Mouse (Mus musculus) MEL (cell line): ENCODE data around the gene Fam49a. TPM values are rescaled to one million over a fixed set of nuclear protein-coding genes. Genes with fewer than 3 reads are reported as not detected.

Source experiments
- DNase-seq: peaks from one replicate; pipeline ENCODE4 v3.0.0; 2011; ENCODE audit warnings: low read depth, low spot score
- H3K27ac ChIP-seq: 2 replicates; pipeline ENCODE4 v1.5.1; 2012; ENCODE audit warnings: low read depth, mild to moderate bottlenecking, control low read depth, low read length, moderate library complexity; ENCODE audit not compliant: control insufficient read depth
- H3K27me3 ChIP-seq, 2 experiments: fragments of 150-350 bp in 1 of 2; sonication (generic) in 1 of 2; 2 replicates each; pipeline ENCODE4 v1.6.1; 2012; ENCODE audit warnings: low read length in 2 of 2, mild to moderate bottlenecking in 2 of 2, improper control_type of control experiment in 1 of 2, moderate library complexity in 1 of 2; ENCODE audit not compliant: insufficient read depth in 2 of 2, control insufficient read depth in 1 of 2
- H3K36me3 ChIP-seq, 2 experiments: 2 replicates each; pipeline ENCODE4 v1.6.1; 2012 to 2014; ENCODE audit warnings: low read length in 2 of 2, improper control_type of control experiment in 1 of 2, inconsistent platforms in 1 of 2, mild to moderate bottlenecking in 1 of 2; ENCODE audit not compliant: insufficient read depth in 2 of 2, control insufficient read depth in 1 of 2
- H3K4me1 ChIP-seq, 2 experiments: fragments of 150-350 bp in 1 of 2; sonication (generic) in 1 of 2; 2 replicates each; pipeline ENCODE4 v1.6.1; 2012; ENCODE audit warnings: low read length in 2 of 2, improper control_type of control experiment in 1 of 2, mild to moderate bottlenecking in 1 of 2; ENCODE audit not compliant: insufficient read depth in 2 of 2, control insufficient read depth in 1 of 2
- H3K4me3 ChIP-seq, 2 experiments: fragments of 150-350 bp in 1 of 2; sonication (generic) in 1 of 2; 2 replicates each; pipeline ENCODE4 v1.5.1; 2012; ENCODE audit warnings: low read depth in 2 of 2, low read length in 2 of 2, mild to moderate bottlenecking in 2 of 2, moderate library complexity in 2 of 2, control low read depth in 1 of 2, improper control_type of control experiment in 1 of 2; ENCODE audit not compliant: control insufficient read depth in 1 of 2, insufficient read depth in 1 of 2
- H3K79me2 ChIP-seq: 2 replicates; pipeline ENCODE4 v1.6.1; 2012; ENCODE audit warnings: mild to moderate bottlenecking, low read length, moderate library complexity; ENCODE audit not compliant: control insufficient read depth, poor library complexity, insufficient read depth
- H3K9ac ChIP-seq: 2 replicates; pipeline ENCODE4 v1.6.1; 2012; ENCODE audit warnings: low read depth, mild to moderate bottlenecking, control low read depth, low read length, moderate library complexity; ENCODE audit not compliant: control insufficient read depth, poor library complexity, severe bottlenecking
- H3K9me3 ChIP-seq: fragments of 150-350 bp; sonication (generic); replicated peaks from 2 replicates; pipeline ENCODE4 v1.6.1; 2012; ENCODE audit warnings: mild to moderate bottlenecking, low read length, improper control_type of control experiment, moderate library complexity; ENCODE audit not compliant: insufficient read depth
- BHLHE40 ChIP-seq: IDR thresholded peaks from 2 replicates; pipeline ENCODE4 v1.6.1; 2012; ENCODE audit warnings: low read depth, mild to moderate bottlenecking, inconsistent platforms, low read length, improper control_type of control experiment, borderline replicate concordance
- CTCF ChIP-seq, 3 experiments: IDR thresholded peaks in 2 of 3; conservative IDR thresholded peaks in 1 of 3; 2 replicates each; pipeline ENCODE4 v1.5.1; 2011 to 2012; ENCODE audit warnings: low read length in 3 of 3, low read depth in 2 of 3, mild to moderate bottlenecking in 2 of 3, improper control_type of control experiment in 1 of 3, inconsistent platforms in 1 of 3, mixed read lengths in 1 of 3, moderate library complexity in 1 of 3; ENCODE audit not compliant: control insufficient read depth in 1 of 3, insufficient read depth in 1 of 3, poor library complexity in 1 of 3, severe bottlenecking in 1 of 3
- ELF1 ChIP-seq: IDR thresholded peaks from 2 replicates; pipeline ENCODE4 v1.6.1; 2014; ENCODE audit warnings: low read depth, mild to moderate bottlenecking, inconsistent platforms, low read length, improper control_type of control experiment, moderate library complexity
- EP300 ChIP-seq, 2 experiments: IDR thresholded peaks; 2 replicates each; pipeline ENCODE4 v1.6.1; 2011; ENCODE audit warnings: improper control_type of control experiment in 2 of 2, low read length in 2 of 2, low read depth in 1 of 2, mild to moderate bottlenecking in 1 of 2
- GATA1 ChIP-seq: IDR thresholded peaks from 2 replicates; pipeline ENCODE4 v1.6.1; 2011; ENCODE audit warnings: low read depth, low read length, improper control_type of control experiment
- HCFC1 ChIP-seq: IDR thresholded peaks from 2 replicates; pipeline ENCODE4 v1.6.1; 2012; ENCODE audit warnings: low read depth, mild to moderate bottlenecking, inconsistent platforms, low read length, improper control_type of control experiment, moderate library complexity
- JUND ChIP-seq: IDR thresholded peaks from 2 replicates; pipeline ENCODE4 v1.6.1; 2011; ENCODE audit warnings: low read depth, mild to moderate bottlenecking, improper control_type of control experiment, low read length
- KAT2A ChIP-seq: conservative IDR thresholded peaks from 2 replicates; pipeline ENCODE4 v1.6.1; 2012; ENCODE audit warnings: low read depth, low read length, improper control_type of control experiment, inconsistent platforms
- MAFK ChIP-seq: IDR thresholded peaks from 2 replicates; pipeline ENCODE4 v1.6.1; 2011; ENCODE audit warnings: low read depth, mild to moderate bottlenecking, low read length, improper control_type of control experiment, borderline replicate concordance
- MAZ ChIP-seq: IDR thresholded peaks from 2 replicates; pipeline ENCODE4 v1.6.1; 2012; ENCODE audit warnings: low read depth, mild to moderate bottlenecking, inconsistent platforms, low read length, improper control_type of control experiment
- MEF2A ChIP-seq: IDR thresholded peaks from 2 replicates; pipeline ENCODE4 v1.6.1; 2014; ENCODE audit warnings: low read depth, mild to moderate bottlenecking, inconsistent platforms, low read length, improper control_type of control experiment; ENCODE audit not compliant: poor library complexity, insufficient replicate concordance, severe bottlenecking; ENCODE audit errors: extremely low read depth
- MXI1 ChIP-seq: IDR thresholded peaks from 2 replicates; pipeline ENCODE4 v1.6.1; 2011; ENCODE audit warnings: mild to moderate bottlenecking, low read depth, low read length, improper control_type of control experiment
- MYB ChIP-seq: IDR thresholded peaks from 2 replicates; pipeline ENCODE4 v1.6.1; 2011; ENCODE audit warnings: mild to moderate bottlenecking, low read depth, low read length, improper control_type of control experiment
- NELFE ChIP-seq: IDR thresholded peaks from 2 replicates; pipeline ENCODE4 v1.6.1; 2011; ENCODE audit warnings: low read depth, low read length, improper control_type of control experiment
- POLR2A ChIP-seq, 2 experiments: IDR thresholded peaks; 2 replicates each; pipeline ENCODE4 v1.6.1; 2011 to 2012; ENCODE audit warnings: low read length in 2 of 2, mild to moderate bottlenecking in 2 of 2, control low read depth in 1 of 2, improper control_type of control experiment in 1 of 2, low read depth in 1 of 2, moderate library complexity in 1 of 2; ENCODE audit not compliant: control insufficient read depth in 1 of 2, insufficient read depth in 1 of 2, poor library complexity in 1 of 2
- POLR2AphosphoS2 ChIP-seq: IDR thresholded peaks from 2 replicates; pipeline ENCODE4 v1.6.1; 2011; ENCODE audit warnings: low read length, improper control_type of control experiment
- POLR2AphosphoS5 ChIP-seq: IDR thresholded peaks from 2 replicates; pipeline ENCODE4 v1.6.1; 2012; ENCODE audit warnings: low read depth, borderline replicate concordance, mild to moderate bottlenecking, inconsistent platforms, low read length, moderate library complexity, mixed read lengths
- RAD21 ChIP-seq: IDR thresholded peaks from 2 replicates; pipeline ENCODE4 v1.6.1; 2011; ENCODE audit warnings: mild to moderate bottlenecking, low read depth, low read length, improper control_type of control experiment
- RCOR1 ChIP-seq: IDR thresholded peaks from 2 replicates; pipeline ENCODE4 v1.6.1; 2012; ENCODE audit warnings: low read depth, mild to moderate bottlenecking, inconsistent platforms, low read length, improper control_type of control experiment
- SIN3A ChIP-seq: IDR thresholded peaks from 2 replicates; pipeline ENCODE4 v1.6.1; 2012; ENCODE audit warnings: low read length, improper control_type of control experiment, inconsistent platforms
- TBP ChIP-seq: IDR thresholded peaks from 2 replicates; pipeline ENCODE4 v1.8.0; 2011; ENCODE audit warnings: low read depth, low read length, improper control_type of control experiment
- TCF12 ChIP-seq: IDR thresholded peaks from 2 replicates; pipeline ENCODE4 v1.6.1; 2014; ENCODE audit warnings: low read depth, mild to moderate bottlenecking, inconsistent platforms, low read length, improper control_type of control experiment, moderate library complexity
- USF1 ChIP-seq: IDR thresholded peaks from 2 replicates; pipeline ENCODE4 v1.6.1; 2014; ENCODE audit warnings: low read depth, mild to moderate bottlenecking, inconsistent platforms, low read length, improper control_type of control experiment, moderate library complexity
- ZC3H11A ChIP-seq: IDR thresholded peaks from 2 replicates; pipeline ENCODE4 v1.6.1; 2012; ENCODE audit warnings: low read depth, mild to moderate bottlenecking, inconsistent platforms, low read length, improper control_type of control experiment
- ZKSCAN1 ChIP-seq: IDR thresholded peaks from 2 replicates; pipeline ENCODE4 v1.6.1; 2012; ENCODE audit warnings: low read depth, mild to moderate bottlenecking, inconsistent platforms, low read length, improper control_type of control experiment, moderate library complexity
- ZNF384 ChIP-seq: IDR thresholded peaks from 2 replicates; pipeline ENCODE4 v1.6.1; 2012; ENCODE audit warnings: low read depth, mild to moderate bottlenecking, inconsistent platforms, low read length, improper control_type of control experiment
- polyA plus RNA-seq, 2 experiments: library from polyadenylated mRNA; stranded (reverse) in 1 of 2; unstranded in 1 of 2; fragments of >175 nt in 1 of 2; fragments of >200 nt in 1 of 2; gene quantifications; 2 replicates each; pipeline versions ENCODE4 v1.2.1 to v1.2.4; 2012; ENCODE audit warnings: low replicate concordance in 2 of 2, low read depth in 1 of 2; ENCODE audit not compliant: insufficient read length in 2 of 2, insufficient read depth in 1 of 2, missing spikeins in 1 of 2
- total RNA-seq: library from RNA; depleted of rRNA; stranded (reverse); fragments of 300-350 nt; gene quantifications from 2 replicates; pipeline ENCODE4 v1.2.3, GENCODE M21; 2012

Fam49a gene
- total and polyA plus RNA-seq, 3 experiments = 0.42 to 1.3 TPM; not detected in 1

DNA sequence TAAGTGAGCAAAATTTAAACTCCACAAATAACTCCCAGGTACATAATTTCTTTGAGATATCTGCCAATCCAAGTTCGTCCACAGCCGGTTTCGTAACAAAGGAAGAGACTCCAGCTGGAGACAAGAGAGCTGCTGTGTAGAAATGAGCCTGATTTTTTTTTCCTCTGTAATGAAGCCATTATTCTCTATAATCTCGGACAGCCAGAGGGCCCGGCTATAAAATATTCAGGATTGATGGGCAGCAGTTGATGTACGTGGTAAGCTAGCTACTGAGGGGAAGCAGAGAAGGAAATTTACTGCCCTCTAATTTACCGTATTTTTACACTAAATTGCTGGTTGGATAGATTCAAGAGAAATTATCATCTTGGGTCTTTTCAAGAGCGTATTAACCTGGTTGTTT, 102.3 kb downstream of the Fam49a start:
- no peak overlapping the region for H3K9ac ChIP-seq
- no peak for DNase-seq
- no peak overlapping the region for H3K27ac ChIP-seq
- TF ChIP-seq NELFE (no peak), ZC3H11A (no peak), ZKSCAN1 (no peak), USF1 (no peak), RAD21 (no peak), MAFK (no peak), MEF2A (no peak), POLR2A (IDR thresholded peaks at IDR 0.05; ENCODE audit: control insufficient read depth in 1 of 2, insufficient read depth in 1 of 2, low read depth in 1 of 2, low read length in 2 of 2, poor library complexity in 1 of 2) (no peak), MXI1 (no peak), RCOR1 (no peak), BHLHE40 (no peak), POLR2AphosphoS2 (no peak), TCF12 (no peak), ELF1 (no peak), ZNF384 (no peak), SIN3A (no peak)
- H3K4me3 ChIP-seq = no peak overlapping the region
- no peaks in the 10 kb centered on the region for H3K36me3 ChIP-seq
- H3K9me3 ChIP-seq = no peaks in the 10 kb centered on the region
- no peaks in the 10 kb centered on the region for H3K27me3 ChIP-seq
- no peaks in the 10 kb centered on the region for H3K79me2 ChIP-seq
- H3K4me1 ChIP-seq = peaks cover 0 to 2% of the 10 kb centered on the region in 2 experiments; a peak in 1 of 4 replicates

- Histone ChIP-seq H3K79me2 (no peaks in the 10 kb centered on the region), H3K9me3 (no peaks in the 10 kb centered on the region), H3K36me3 (no peaks in the 10 kb centered on the region), H3K4me3 (no peak overlapping the region), H3K4me1 (peaks cover 0 to 2% of the 10 kb centered on the region in 2 experiments; a peak in 1 of 4 replicates), H3K9ac (no peak overlapping the region), H3K27me3 (no peaks in the 10 kb centered on the region), H3K27ac (no peak overlapping the region)
- TF ChIP-seq CTCF (IDR thresholded peaks at IDR 0.05 in 2 of 3, conservative IDR thresholded peaks at IDR 0.05 in 1 of 3; ENCODE audit: control insufficient read depth in 1 of 3, insufficient read depth in 1 of 3, low read depth in 2 of 3, low read length in 3 of 3, poor library complexity in 1 of 3, severe bottlenecking in 1 of 3) (no peak), EP300 (IDR thresholded peaks at IDR 0.05; ENCODE audit: low read depth in 1 of 2, low read length in 2 of 2) (no peak), JUND (no peak), TBP (no peak), POLR2A (IDR thresholded peaks at IDR 0.05; ENCODE audit: control insufficient read depth in 1 of 2, insufficient read depth in 1 of 2, low read depth in 1 of 2, low read length in 2 of 2, poor library complexity in 1 of 2) (no peak), POLR2AphosphoS5 (no peak), MYB (no peak), ZC3H11A (no peak), GATA1 (no peak), ZNF384 (no peak), HCFC1 (no peak), MEF2A (no peak), BHLHE40 (no peak), KAT2A (no peak), MAZ (no peak), NELFE (no peak)
- DNase-seq = no peak
These were observed 105.5 kb downstream of the Fam49a start for GRCm38 (mm10) chr12:12367423-12367822.
